Mouse (Mus musculus): ENCODE measurements around the gene Ube2m. TPM values are rescaled to one million over a fixed set of nuclear protein-coding genes. Genes with fewer than 3 reads are reported as not detected.
A peak's percentile ranks its signal among the peaks of the same experiment; 100 is the strongest.

Gene Ube2m
- polyA plus RNA-seq, 1 experiment from 2014 or later: 107 TPM

- peaks cover 18% of the 10 kb centered on the region for H3K4me1 ChIP-seq
- WGBS: 7% methylated on average over 88 of the region's 88 CpGs
- ATAC-seq (ENCODE audit: insufficient read depth, low FRiP score, low read depth): 0 out of 2 replicates have a peak, but pooled peaks have one; percentile 28
- no peaks in the 10 kb centered on the region for H3K36me3 ChIP-seq
- H3K27ac ChIP-seq: no peak overlapping the region
- peak overlapping the region; percentile 24; the same call in 1 of the 2 replicates for H3K9ac ChIP-seq
- H3K4me3 ChIP-seq (replicated peaks): peak overlapping the region; percentile 47
- H3K9me3 ChIP-seq: no peaks in the 10 kb centered on the region
- peak overlapping the region; percentile 98 for H3K4me2 ChIP-seq
- peaks cover 40% of the 10 kb centered on the region for H3K27me3 ChIP-seq (replicated peaks)
Measured at GRCm38 (mm10) chr7:13043445-13044253, 5.6 kb upstream of the Ube2m start.

GRCm38 (mm10) chr7:13043120-13043444, 5.0 kb upstream of the Ube2m start:
- Histone ChIP-seq H3K9me3 (no peaks in the 10 kb centered on the region), H3K4me2 (peak overlapping the region; percentile 98), H3K27ac (no peak overlapping the region), H3K9ac (no peak overlapping the region), H3K4me1 (peaks cover 18% of the 10 kb centered on the region), H3K27me3 (replicated peaks) (peaks cover 40% of the 10 kb centered on the region), H3K4me3 (replicated peaks) (peak overlapping the region; percentile 47; the same call in 1 of the 2 replicates), H3K36me3 (no peaks in the 10 kb centered on the region)
- no peak for ATAC-seq (ENCODE audit: insufficient read depth, low FRiP score, low read depth)
- WGBS: 51% methylated on average over 16 of the region's 16 CpGs

GRCm38 (mm10) chr7:13042511-13042910, 4.4 kb upstream of the Ube2m start:
- H3K27me3 ChIP-seq (replicated peaks): peaks cover 40% of the 10 kb centered on the region

GRCm38 (mm10) chr7:13041256-13041655, 3.2 kb upstream of the Ube2m start:
- H3K4me3 ChIP-seq (replicated peaks): no peak overlapping the region
- no peak overlapping the region for H3K9ac ChIP-seq
- no peak for ATAC-seq (ENCODE audit: insufficient read depth, low FRiP score, low read depth)
- peaks cover 40% of the 10 kb centered on the region for H3K27me3 ChIP-seq (replicated peaks)
- H3K4me1 ChIP-seq: peaks cover 24% of the 10 kb centered on the region
- peaks cover under 1% of the 10 kb centered on the region; the same call in 1 of the 2 replicates for H3K36me3 ChIP-seq
- no peaks in the 10 kb centered on the region for H3K9me3 ChIP-seq
- H3K27ac ChIP-seq: no peak overlapping the region
- no peak overlapping the region for H3K4me2 ChIP-seq
- WGBS: 68% methylated on average over 1 of the region's 1 CpGs

More at GRCm38 (mm10) chr7:13042511-13042910, 4.4 kb upstream of the Ube2m start:
- Histone ChIP-seq H3K9ac (no peak overlapping the region), H3K4me2 (no peak overlapping the region), H3K36me3 (no peaks in the 10 kb centered on the region), H3K27ac (no peak overlapping the region), H3K4me1 (peaks cover 18% of the 10 kb centered on the region), H3K9me3 (no peaks in the 10 kb centered on the region), H3K4me3 (replicated peaks) (no peak overlapping the region)
- 79% methylated on average over 6 of the region's 6 CpGs for WGBS
- ATAC-seq (ENCODE audit: insufficient read depth, low FRiP score, low read depth): no peak

- H3K27ac ChIP-seq: no peak overlapping the region
- H3K4me2 ChIP-seq: peak overlapping the region; percentile 75
- WGBS: 70% methylated on average over 1 of the region's 1 CpGs
- H3K9me3 ChIP-seq: no peaks in the 10 kb centered on the region
- peak overlapping the region; percentile 99; the same call in 1 of the 2 replicates for H3K9ac ChIP-seq
- ATAC-seq (ENCODE audit: insufficient read depth, low FRiP score, low read depth): no peak
- peaks cover 28% of the 10 kb centered on the region for H3K27me3 ChIP-seq (replicated peaks)
- peak overlapping the region; percentile 84; the same call in 1 of the 2 replicates for H3K4me3 ChIP-seq (replicated peaks)
- peaks cover 36% of the 10 kb centered on the region for H3K4me1 ChIP-seq
- peaks cover 14% of the 10 kb centered on the region for H3K36me3 ChIP-seq
Measured at GRCm38 (mm10) chr7:13039181-13039580, 1.1 kb upstream of the Ube2m start.

- 18% methylated on average over 15 of the region's 15 CpGs for WGBS
Measured at GRCm38 (mm10) chr7:13038621-13039169, 620 bp upstream of the Ube2m start.

GRCm38 (mm10) chr7:13037366-13037765, 709 bp downstream of the Ube2m start:
- Histone ChIP-seq H3K27ac (peak overlapping the region; percentile 100), H3K36me3 (peaks cover 18% of the 10 kb centered on the region), H3K9ac (peak overlapping the region; percentile 99), H3K4me3 (replicated peaks) (peak overlapping the region; percentile 84), H3K9me3 (no peaks in the 10 kb centered on the region), H3K4me1 (peaks cover 35% of the 10 kb centered on the region), H3K4me2 (peak overlapping the region; percentile 65), H3K27me3 (replicated peaks) (peaks cover 11% of the 10 kb centered on the region; the same call in 1 of the 2 replicates)
- ATAC-seq (ENCODE audit: insufficient read depth, low FRiP score, low read depth): no peak
- WGBS: under 1% methylated on average over 33 of the region's 33 CpGs

More at GRCm38 (mm10) chr7:13038621-13039169, 620 bp upstream of the Ube2m start:
- peaks cover 14% of the 10 kb centered on the region for H3K36me3 ChIP-seq
- H3K27ac ChIP-seq: peak overlapping the region; percentile 100
- ATAC-seq (ENCODE audit: insufficient read depth, low FRiP score, low read depth): no peak
- H3K27me3 ChIP-seq (replicated peaks): peaks cover 24% of the 10 kb centered on the region
- peak overlapping the region; percentile 84 for H3K4me3 ChIP-seq (replicated peaks)
- no peaks in the 10 kb centered on the region for H3K9me3 ChIP-seq
- peaks cover 33% of the 10 kb centered on the region for H3K4me1 ChIP-seq
- peak overlapping the region; percentile 75 for H3K4me2 ChIP-seq
- peak overlapping the region; percentile 99; the same call in 1 of the 2 replicates for H3K9ac ChIP-seq

- no peaks in the 10 kb centered on the region for H3K9me3 ChIP-seq
- WGBS: 34% methylated on average over 4 of the region's 4 CpGs
- 0 out of 2 replicates have a peak, but pooled peaks cover 5% of the 10 kb centered on the region for H3K27me3 ChIP-seq (replicated peaks)
- no peak for ATAC-seq (ENCODE audit: insufficient read depth, low FRiP score, low read depth)
- peak overlapping the region; percentile 100; the same call in 1 of the 2 replicates for H3K27ac ChIP-seq
- H3K9ac ChIP-seq: peak overlapping the region; percentile 99
- H3K4me3 ChIP-seq (replicated peaks): peak overlapping the region; percentile 84
- peaks cover 35% of the 10 kb centered on the region for H3K4me1 ChIP-seq
- peak overlapping the region; percentile 65 for H3K4me2 ChIP-seq
- H3K36me3 ChIP-seq: peaks cover 24% of the 10 kb centered on the region
Measured at GRCm38 (mm10) chr7:13036806-13037205, 1.3 kb downstream of the Ube2m start.

- 85% methylated on average over 17 of the region's 17 CpGs for WGBS
- Histone ChIP-seq H3K4me3 (replicated peaks) (peak overlapping the region; percentile 62), H3K9me3 (no peaks in the 10 kb centered on the region), H3K9ac (0 out of 2 replicates have a peak overlapping the region, but pooled peaks have one; percentile 11), H3K4me2 (peak overlapping the region; percentile 80), H3K36me3 (peaks cover 37% of the 10 kb centered on the region), H3K4me1 (peaks cover 35% of the 10 kb centered on the region), H3K27ac (peak overlapping the region; percentile 93), H3K27me3 (replicated peaks) (no peaks in the 10 kb centered on the region)
- no peak for ATAC-seq (ENCODE audit: insufficient read depth, low FRiP score, low read depth)
Measured at GRCm38 (mm10) chr7:13035211-13035855, 2.7 kb downstream of the Ube2m start.

- Histone ChIP-seq H3K36me3 (peaks cover 47% of the 10 kb centered on the region), H3K27me3 (replicated peaks) (no peaks in the 10 kb centered on the region), H3K9me3 (no peaks in the 10 kb centered on the region), H3K9ac (peak within 1 kb of the TSS; percentile 64), H3K4me1 (peaks cover 34% of the 10 kb centered on the region), H3K4me3 (replicated peaks) (peak within 1 kb of the TSS; percentile 62), H3K27ac (peak within 1 kb of the TSS; percentile 93), H3K4me2 (peak within 1 kb of the TSS; percentile 80)
- peak; percentile 79 for ATAC-seq (ENCODE audit: insufficient read depth, low FRiP score, low read depth)
- WGBS: under 1% methylated on average over 45 of the region's 45 CpGs
Measured at GRCm38 (mm10) chr7:13034148-13034977, 3.7 kb downstream of the Ube2m start, which contains the start of gene Chmp2a. Chmp2a (minus strand) TSS chr7:13034807.
